Mouse (Mus musculus): ENCODE measurements around the gene Gtpbp3. TPM values are rescaled to one million over a fixed set of nuclear protein-coding genes. Genes with fewer than 3 reads are reported as not detected.

Gtpbp3 gene
- 9.0 and 11.7 TPM in 2 replicates for polyA plus RNA-seq (2021; fragmentation: Nextera tagmentation)
- long read RNA-seq, experiment 1, transcript Gtpbp3-201 (9 exons, 2,800 nt), result major isoform, 39 of 138 reads
- long read RNA-seq, experiment 1, transcript Gtpbp3-202 (8 exons, 2,109 nt), result minor isoform, 18 of 138 reads
- long read RNA-seq, experiment 1, transcript Gtpbp3-204 (9 exons, 2,392 nt), result minor isoform, 9 of 138 reads
- long read RNA-seq, experiment 1, transcript Gtpbp3-203 (6 exons, 2,830 nt), result minor isoform, 12 of 138 reads
- long read RNA-seq, experiment 1, partial matches to known transcripts, result 8 of 138 reads
- long read RNA-seq, experiment 1, other reads (novel, unspliced or antisense), result 52 of 138 reads
- long read RNA-seq, experiment 2, partial matches to known transcripts, result 6 of 24 reads
- long read RNA-seq, experiment 2, other reads (novel, unspliced or antisense), result 10 of 24 reads

DNA sequence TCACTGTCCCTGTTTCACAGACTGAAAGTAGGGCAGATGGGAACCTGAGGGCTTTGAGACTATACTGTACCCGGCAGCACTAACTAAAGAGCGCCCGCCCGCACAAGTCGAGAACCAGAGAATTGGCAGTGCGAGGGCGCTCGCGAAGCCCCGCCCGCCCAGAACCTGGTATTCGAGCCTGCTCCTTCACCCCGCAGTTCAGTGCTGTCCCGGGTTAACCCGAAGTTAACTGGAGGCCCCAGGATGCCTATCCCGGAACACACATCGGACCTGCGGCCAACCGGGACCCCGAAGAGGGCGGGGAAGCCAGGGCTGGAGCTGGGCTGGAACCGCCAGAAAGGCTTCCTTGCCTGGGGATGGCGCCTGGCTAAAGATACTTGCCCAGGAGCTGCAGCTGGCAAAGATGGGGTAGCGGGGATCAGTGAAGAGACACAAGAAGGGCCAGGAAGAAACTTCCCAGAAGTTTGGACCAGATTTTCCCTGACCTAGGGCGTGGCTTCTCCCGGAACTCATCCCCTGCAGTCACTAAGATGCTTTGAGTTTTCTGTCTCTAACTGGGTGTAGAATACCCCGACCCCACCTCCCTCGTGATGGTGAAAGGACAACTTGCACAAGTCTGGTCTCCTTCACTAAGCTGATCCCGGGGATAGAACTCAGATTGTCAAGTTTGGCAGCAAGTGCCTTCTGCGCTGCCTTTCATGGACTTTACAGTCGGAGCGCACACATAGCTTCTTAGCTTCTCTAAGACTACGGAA is at the start of gene Gtpbp3:
Gene Gtpbp3, plus strand, starts transcription at position 413 of the 755 bp plus-strand sequence.

GRCm38 (mm10) chr8:71463188-71464033 is 24.5 kb upstream of the Gtpbp3 start, which contains the start of gene Abhd8:
Abhd8 (minus strand) TSS chr8:71463655.

DNA sequence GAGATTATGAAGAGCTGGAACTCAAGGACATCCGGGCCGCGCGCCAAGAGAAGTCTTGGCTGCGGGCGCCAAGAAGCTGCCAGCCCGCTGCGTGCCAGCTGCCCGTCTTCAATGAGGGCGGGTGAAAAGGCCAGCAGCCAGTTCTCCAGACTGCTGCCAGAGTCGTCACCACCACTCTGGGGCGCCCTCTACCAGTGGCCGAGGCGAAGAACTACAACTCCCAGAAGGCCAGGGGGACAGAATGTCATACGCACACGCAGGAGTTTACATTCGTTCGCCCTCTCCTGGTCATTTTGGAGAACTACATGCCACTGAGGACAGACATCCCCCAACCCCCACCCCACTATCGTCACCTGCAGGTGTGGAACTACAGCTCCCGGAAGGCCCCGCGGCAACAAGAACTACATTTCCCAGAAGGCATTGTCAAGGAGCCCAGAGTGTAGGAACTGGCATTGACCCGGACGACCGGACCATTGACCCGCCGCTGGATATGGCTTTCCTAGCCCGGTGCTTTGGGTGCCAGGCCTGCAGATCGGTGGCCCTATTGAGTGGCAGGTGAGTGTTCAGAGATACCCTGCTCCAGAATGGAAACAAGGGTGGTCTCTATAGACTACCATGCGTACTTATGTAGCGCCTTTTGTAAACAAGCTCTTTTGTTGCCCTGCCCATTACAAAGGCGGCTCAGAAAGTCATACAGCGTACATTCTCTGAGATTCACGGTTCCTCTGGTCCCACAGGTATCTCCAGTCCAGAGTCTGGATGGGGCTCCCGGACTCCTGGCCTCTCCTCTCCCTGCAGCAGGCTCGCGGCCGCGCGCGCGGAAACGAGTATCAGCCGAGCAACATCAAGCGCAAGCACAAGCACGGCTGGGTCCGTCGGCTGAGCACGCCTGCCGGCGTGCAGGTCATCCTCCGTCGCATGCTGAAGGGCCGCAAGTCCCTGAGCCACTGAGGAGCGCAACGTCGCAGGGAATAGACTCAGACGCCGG is 23.1 kb upstream of the Gtpbp3 start, which contains the start of gene Mrpl34:
Gene Mrpl34, plus strand, starts transcription at position 447 of the 988 bp plus-strand sequence.

DNA sequence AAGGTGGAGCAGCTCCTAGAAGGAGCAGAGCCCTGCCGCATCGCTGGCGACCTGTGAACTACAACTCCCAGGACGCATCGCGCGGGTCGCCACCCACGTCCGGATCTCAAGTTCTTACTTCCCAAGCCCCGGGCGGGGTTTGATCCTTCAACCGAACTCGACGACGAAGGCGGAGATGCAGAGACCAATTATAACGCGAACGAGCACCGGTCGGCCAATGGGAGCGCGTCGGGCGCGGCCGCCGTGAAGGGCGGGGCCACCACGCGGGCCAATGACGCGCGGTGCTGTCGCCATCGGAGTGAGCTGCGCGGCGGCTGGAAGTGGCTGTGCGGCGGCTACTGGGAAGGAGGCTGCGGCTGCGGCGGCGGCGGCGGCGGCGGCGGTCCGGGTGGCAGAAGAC is 19.0 kb upstream of the Gtpbp3 start, which contains the start of gene Dda1:
Gene Dda1, plus strand, starts transcription at position 284 of the 400 bp plus-strand sequence.

DNA sequence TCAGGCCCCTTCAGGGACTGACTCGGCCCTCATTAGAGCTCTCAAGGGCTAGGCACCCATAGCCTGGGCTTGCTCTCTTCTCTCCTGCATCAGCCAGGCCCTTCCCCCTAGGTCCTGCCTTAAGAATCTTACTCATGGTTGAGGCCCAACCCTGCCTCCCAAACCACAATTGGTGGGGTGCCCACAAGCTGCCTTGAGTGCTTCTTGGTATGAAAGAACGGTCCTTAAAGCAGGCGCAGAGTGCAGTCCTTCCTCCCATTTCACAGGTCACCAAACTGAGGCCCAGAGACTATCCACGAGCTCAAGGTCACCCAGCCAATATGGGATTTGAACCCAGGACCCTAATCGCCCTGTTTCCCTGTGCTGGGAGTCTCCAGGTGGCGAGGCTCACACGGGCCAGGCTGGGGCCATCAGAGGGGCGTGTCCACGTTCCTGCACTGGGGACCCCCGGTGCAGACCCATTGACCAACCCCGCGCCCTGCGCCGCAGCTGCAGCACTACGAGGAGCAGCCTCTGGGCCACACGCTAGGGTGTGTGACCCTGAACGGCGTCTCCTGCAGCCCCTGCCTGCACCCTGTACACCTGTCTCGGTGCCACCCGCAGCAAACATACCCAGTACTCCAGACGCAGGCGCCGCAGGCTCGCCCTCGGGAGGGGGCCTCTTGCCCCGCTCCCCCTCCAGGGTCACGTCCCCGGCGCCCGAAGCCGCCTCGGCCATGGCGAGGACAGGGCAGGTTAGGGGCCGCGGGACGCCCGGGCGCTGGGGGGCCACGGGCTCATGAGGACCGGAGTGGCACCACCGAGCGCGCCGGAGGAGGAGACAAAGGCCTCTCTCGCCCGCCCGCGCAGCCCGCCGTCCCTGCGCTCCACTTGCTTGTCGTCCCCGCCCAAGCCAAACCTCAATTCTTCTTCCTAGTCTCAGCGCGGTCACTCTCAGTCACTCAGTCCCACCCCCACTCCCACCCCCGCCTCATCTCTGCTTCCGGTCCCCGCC is 2.5 kb upstream of the Gtpbp3 start, which contains the start of gene Ano8:
Gene Ano8, minus strand, starts transcription at position 822 of the 994 bp plus-strand sequence.

GRCm38 (mm10) chr8:71511644-71512043 is 23.7 kb downstream of the Gtpbp3 start, which contains the start of gene Plvap:
Plvap (minus strand) TSS chr8:71511752.

GRCm38 (mm10) chr8:71525226-71526050 is 37.5 kb downstream of the Gtpbp3 start, which contains the start of gene Ccdc194:
Ccdc194 (minus strand) TSS chr8:71525711.

GRCm38 (mm10) chr8:71537028-71537867 is 49.3 kb downstream of the Gtpbp3 start, which contains the start of gene Bst2:
Bst2 (minus strand) TSS chr8:71537456.

GRCm38 (mm10) chr8:71542632-71543343 is 54.9 kb downstream of the Gtpbp3 start, which contains the start of gene Mvb12a:
Mvb12a (plus strand) TSS chr8:71542922.

Other genes with a start within 250 kb of the Gtpbp3 start
- 1.1 and 1.9 TPM in 2 replicates for gene Myo9b, start 215.4 kb upstream of the Gtpbp3 start, polyA plus RNA-seq (2021; fragmentation: Nextera tagmentation)
- 11.5 and 12.2 TPM in 2 replicates for gene Haus8, start 215.2 kb upstream of the Gtpbp3 start, polyA plus RNA-seq (2021; fragmentation: Nextera tagmentation)
- 169 and 227 TPM in 2 replicates for gene Use1, start 121.3 kb upstream of the Gtpbp3 start, polyA plus RNA-seq (2021; fragmentation: Nextera tagmentation)
- 7.5 and 8.3 TPM in 2 replicates for gene Ocel1, start 116.8 kb upstream of the Gtpbp3 start, polyA plus RNA-seq (2021; fragmentation: Nextera tagmentation)
- 7.4 and 23.6 TPM in 2 replicates for gene Nr2f6, start 106.1 kb upstream of the Gtpbp3 start, polyA plus RNA-seq (2021; fragmentation: Nextera tagmentation)
- 1.5 and 2.1 TPM in 2 replicates for gene Ushbp1, start 92.3 kb upstream of the Gtpbp3 start, polyA plus RNA-seq (2021; fragmentation: Nextera tagmentation)
- gene Babam1, start 91.2 kb upstream of the Gtpbp3 start, polyA plus RNA-seq (2021; fragmentation: Nextera tagmentation), result 94.9 and 99.9 TPM in 2 replicates
- gene Ankle1, start 82.1 kb upstream of the Gtpbp3 start, polyA plus RNA-seq (2021; fragmentation: Nextera tagmentation), result not detected in 2 replicates
- gene Abhd8, start 24.4 kb upstream of the Gtpbp3 start, polyA plus RNA-seq (2021; fragmentation: Nextera tagmentation), result 416 and 457 TPM in 2 replicates
- 139 and 150 TPM in 2 replicates for gene Mrpl34, start 23.1 kb upstream of the Gtpbp3 start, polyA plus RNA-seq (2021; fragmentation: Nextera tagmentation)
- gene Dda1, start 18.9 kb upstream of the Gtpbp3 start, polyA plus RNA-seq (2021; fragmentation: Nextera tagmentation), result 125 and 142 TPM in 2 replicates
- 0.43 and 3.1 TPM in 2 replicates for gene Ano8, start 2.1 kb upstream of the Gtpbp3 start, polyA plus RNA-seq (2021; fragmentation: Nextera tagmentation)
- 6.2 and 10.7 TPM in 2 replicates for gene Plvap, start 23.6 kb downstream of the Gtpbp3 start, polyA plus RNA-seq (2021; fragmentation: Nextera tagmentation)
- gene Ccdc194, start 37.6 kb downstream of the Gtpbp3 start, polyA plus RNA-seq (2021; fragmentation: Nextera tagmentation), result not detected in 2 replicates
- 6.3 and 12.5 TPM in 2 replicates for gene Bst2, start 49.4 kb downstream of the Gtpbp3 start, polyA plus RNA-seq (2021; fragmentation: Nextera tagmentation)
- gene Mvb12a, start 54.8 kb downstream of the Gtpbp3 start, polyA plus RNA-seq (2021; fragmentation: Nextera tagmentation), result 51.4 and 59.6 TPM in 2 replicates
- 0.18 and 0.21 TPM in 2 replicates for gene Tmem221, start 70.8 kb downstream of the Gtpbp3 start, polyA plus RNA-seq (2021; fragmentation: Nextera tagmentation)
- gene Nxnl1, start 78.5 kb downstream of the Gtpbp3 start, polyA plus RNA-seq (2021; fragmentation: Nextera tagmentation), result 0.13 and 0.15 TPM in 2 replicates
- gene Slc27a1, start 80.8 kb downstream of the Gtpbp3 start, polyA plus RNA-seq (2021; fragmentation: Nextera tagmentation), result 64.9 and 88.1 TPM in 2 replicates
- gene Pgls, start 104.1 kb downstream of the Gtpbp3 start, polyA plus RNA-seq (2021; fragmentation: Nextera tagmentation), result 102 and 107 TPM in 2 replicates
- gene Fam129c, start 109.5 kb downstream of the Gtpbp3 start, polyA plus RNA-seq (2021; fragmentation: Nextera tagmentation), result 1.7 TPM in 2 replicates
- 15.6 and 20.1 TPM in 2 replicates for gene Colgalt1, start 122.9 kb downstream of the Gtpbp3 start, polyA plus RNA-seq (2021; fragmentation: Nextera tagmentation)
- gene Unc13a, start 183.7 kb downstream of the Gtpbp3 start, polyA plus RNA-seq (2021; fragmentation: Nextera tagmentation), result 15.5 and 16.7 TPM in 2 replicates
- 1.5 and 1.7 TPM in 2 replicates for gene Jak3, start 188.2 kb downstream of the Gtpbp3 start, polyA plus RNA-seq (2021; fragmentation: Nextera tagmentation)
- 0.67 TPM in 1 of 2 replicates, not detected in the other for gene Insl3, start 201.1 kb downstream of the Gtpbp3 start, polyA plus RNA-seq (2021; fragmentation: Nextera tagmentation)
- gene B3gnt3, start 213.7 kb downstream of the Gtpbp3 start, polyA plus RNA-seq (2021; fragmentation: Nextera tagmentation), result 0.43 and 0.51 TPM in 2 replicates
- gene Fcho1, start 237.6 kb downstream of the Gtpbp3 start, polyA plus RNA-seq (2021; fragmentation: Nextera tagmentation), result 27.1 and 46.0 TPM in 2 replicates

Measured in left cerebral cortex, adult 6 months (tissue).